ENCODE assay signal across 9 mouse cellular contexts in genomic region chr2:165879403-165880178, GRCm38 (mm10). TPM values are rescaled to one million over a fixed set of nuclear protein-coding genes. Genes with fewer than 3 reads are reported as not detected.
DNase-seq lines count a peak whose midpoint lies in the region; ATAC-seq and TF ChIP-seq lines count a peak whose summit lies in the region.
"Had no signal": no experiment of that assay in that cellular context is flagged by ENCODE, and none has a peak within 500 bp of the region (broad histone marks: within the 10 kb centered on the region; RNA-seq: fewer than 3 reads in every experiment).

No protein-coding gene starts in this region.

- peak overlapping the region; percentile 41 for H3K9ac ChIP-seq in hindbrain, postnatal 0 days (replicated peaks; ENCODE audit: low read length)
- peak overlapping the region; percentile 66 for H3K9ac ChIP-seq in neural tube, embryonic 12.5 days

- TF ChIP-seq CTCF in spleen, adult 2 months (IDR thresholded peaks at IDR 0.05; ENCODE audit: extremely low read depth, insufficient read depth, insufficient read length, insufficient replicate concordance): no peak
- no peak for TF ChIP-seq CTCF in hindbrain, postnatal 0 days (IDR thresholded peaks at IDR 0.05; ENCODE audit: low read depth)

- WGBS in spleen, adult 2 months: 73% methylated on average over 16 of the region's 16 CpGs
- 8% methylated on average over 16 of the region's 16 CpGs for WGBS in hindbrain, postnatal 0 days
- WGBS in neural tube, embryonic 12.5 days: 9% methylated on average over 16 of the region's 16 CpGs

- no peaks in the 10 kb centered on the region for H3K27me3 ChIP-seq in spleen, adult 2 months (ENCODE audit: control insufficient read depth, insufficient read depth, low read length)
- no peaks in the 10 kb centered on the region for H3K27me3 ChIP-seq in hindbrain, postnatal 0 days (ENCODE audit: insufficient read depth, low read length)
- H3K27me3 ChIP-seq in neural tube, embryonic 12.5 days (replicated peaks): no peaks in the 10 kb centered on the region

- no peak for TF ChIP-seq POLR2A in spleen, adult 2 months (IDR thresholded peaks at IDR 0.05; ENCODE audit: low read depth, low read length)

- H3K9me3 ChIP-seq in hindbrain, postnatal 0 days (ENCODE audit: low read length): no peaks in the 10 kb centered on the region
- H3K9me3 ChIP-seq in neural tube, embryonic 12.5 days: no peaks in the 10 kb centered on the region

- peak overlapping the region; percentile 58 for H3K4me2 ChIP-seq in hindbrain, postnatal 0 days (ENCODE audit: low read depth, low read length)
- peak overlapping the region; percentile 80 for H3K4me2 ChIP-seq in neural tube, embryonic 12.5 days (replicated peaks)

- DNase-seq in adrenal gland, adult 2 months: peak; percentile 21
- no peak for DNase-seq in adrenal gland, adult 18-20 months (ENCODE audit: low spot score in 2 of 2)
- DNase-seq in spleen, adult 2 months (ENCODE audit: low read depth in 1 of 2, low spot score in 2 of 2): no peak
- no peak for DNase-seq in spleen, adult 18-20 months
- DNase-seq in hindbrain, postnatal 0 days (ENCODE audit: low spot score): peak; percentile 75
- DNase-seq in frontal cortex, postnatal 14 days (ENCODE audit: low spot score in 2 of 2): no peak
- DNase-seq in MN1 (ENCODE audit: low spot score): no peak

- no peak for ATAC-seq in hindbrain, postnatal 0 days
- no peak for ATAC-seq in neural tube, embryonic 12.5 days (ENCODE audit: low FRiP score, low read depth)

- peaks cover 37% of the 10 kb centered on the region for H3K4me1 ChIP-seq in spleen, adult 2 months (ENCODE audit: control insufficient read depth, insufficient read depth, insufficient read length)
- H3K4me1 ChIP-seq in hindbrain, postnatal 0 days (ENCODE audit: insufficient read depth, low read length): peaks cover 91% of the 10 kb centered on the region
- peaks cover 98% of the 10 kb centered on the region for H3K4me1 ChIP-seq in neural tube, embryonic 12.5 days

- H3K36me3 ChIP-seq in spleen, adult 2 months (ENCODE audit: control insufficient read depth, insufficient read depth, low read length): peaks cover 15% of the 10 kb centered on the region
- no peaks in the 10 kb centered on the region for H3K36me3 ChIP-seq in hindbrain, postnatal 0 days (ENCODE audit: insufficient read depth, low read length)
- no peaks in the 10 kb centered on the region for H3K36me3 ChIP-seq in neural tube, embryonic 12.5 days

- no peak overlapping the region for H3K4me3 ChIP-seq in spleen, adult 2 months (ENCODE audit: extremely low read depth, insufficient read depth, insufficient read length)
- peak overlapping the region; percentile 25 for H3K4me3 ChIP-seq in hindbrain, postnatal 0 days (ENCODE audit: low read length)
- H3K4me3 ChIP-seq in neural tube, embryonic 12.5 days: 0 out of 2 replicates have a peak overlapping the region, but pooled peaks have one; percentile 23
- H3K4me3 ChIP-seq: erythroblast, embryonic 14.5 days had no signal

- H3K27ac ChIP-seq in spleen, adult 2 months (ENCODE audit: insufficient read depth, low read length): peak overlapping the region; percentile 41; the same call in 1 of the 2 replicates
- peak overlapping the region; percentile 100 for H3K27ac ChIP-seq in hindbrain, postnatal 0 days
- peak overlapping the region; percentile 91 for H3K27ac ChIP-seq in neural tube, embryonic 12.5 days

RNA-seq across cellular contexts. Expression of gene Zmynd8, which starts 19.2 kb away (rescaled TPM):
- 10 to 100 TPM; 53.9 to 56.5 TPM for total RNA-seq in adrenal gland, adult 2 months (2021)
- 21.3 and 22.2 TPM in 2 replicates for polyA plus RNA-seq in adrenal gland, adult 2 months (2012; rRNA removed)
- total RNA-seq in adrenal gland, adult 18-20 months (2021): 10 to 100 TPM; 45.8 to 48.8 TPM
- 25.0 and 25.4 TPM in 2 replicates for polyA plus RNA-seq in spleen, adult 2 months (2012; rRNA removed)
- 46.6 and 46.8 TPM in 2 replicates for total RNA-seq in hindbrain, postnatal 0 days (2014; rRNA removed)
- polyA plus RNA-seq in hindbrain, postnatal 0 days (2015; fragmentation: Nextera tagmentation; extraction: Ambion mirVana): 53.0 and 56.9 TPM in 2 replicates
- polyA plus RNA-seq in neural tube, embryonic 12.5 days (2016; fragmentation: Nextera tagmentation; extraction: Ambion mirVana): 68.7 and 81.4 TPM in 2 replicates

Comparison
In these comparisons a context has a peak if more than half of its experiments do, and no peak if none do; other contexts are left out.
1. DNase-seq: peak in adrenal gland, adult 2 months (single experiment) and hindbrain, postnatal 0 days (single experiment); none in adrenal gland, adult 18-20 months (0 of 2), spleen, adult 2 months (0 of 2), spleen, adult 18-20 months (0 of 2), frontal cortex, postnatal 14 days (0 of 2) and MN1 (single experiment).
2. H3K27ac ChIP-seq: peak in every context shown above with its lines; median percentile 100 in hindbrain, postnatal 0 days; 91 in neural tube, embryonic 12.5 days; 41 in spleen, adult 2 months.